Mouse (Mus musculus) forebrain, postnatal 0 days (tissue): Measurements from ENCODE around the gene Snupn. TPM values are rescaled to one million over a fixed set of nuclear protein-coding genes. Genes with fewer than 3 reads are reported as not detected.

ENCODE experiments used
- ATAC-seq: fragments of 200-750 bp; cut with Nextera tagmentation; 2 replicates; pipeline ENCODE4 v1.8.0; 2017; ENCODE audit warnings: mild to moderate bottlenecking, moderate library complexity
- DNase-seq: peaks from one replicate; pipeline ENCODE4 v3.0.0-alpha.2; 2015
- H3K27ac ChIP-seq: fragments of 300-500 bp; sonication (generic); 2 replicates; pipeline ENCODE4 v1.5.1; 2014; ENCODE audit warnings: low read depth, mild to moderate bottlenecking, antibody characterized with exemption, low read length, moderate library complexity, mixed read lengths
- H3K27me3 ChIP-seq: fragments of 300-500 bp; sonication (generic); 2 replicates; pipeline ENCODE4 v1.6.1; 2014; ENCODE audit warnings: mild to moderate bottlenecking, low read length, mixed read lengths; ENCODE audit not compliant: insufficient read depth
- H3K36me3 ChIP-seq: fragments of 300-500 bp; sonication (generic); 2 replicates; pipeline ENCODE4 v1.6.1; 2014; ENCODE audit warnings: mild to moderate bottlenecking, moderate library complexity; ENCODE audit not compliant: insufficient read depth
- H3K4me1 ChIP-seq: fragments of 300-500 bp; sonication (generic); 2 replicates; pipeline ENCODE4 v1.6.1; 2014; ENCODE audit warnings: antibody characterized with exemption; ENCODE audit not compliant: insufficient read depth
- H3K4me2 ChIP-seq: fragments of 300-500 bp; sonication (generic); 2 replicates; pipeline ENCODE4 v1.6.1; 2014; ENCODE audit warnings: low read depth, mild to moderate bottlenecking, moderate library complexity
- H3K4me3 ChIP-seq: fragments of 300-500 bp; sonication (generic); 2 replicates; pipeline ENCODE4 v1.5.1; 2014; ENCODE audit warnings: low read depth, low read length, mixed read lengths
- H3K9ac ChIP-seq: fragments of 300-500 bp; sonication (generic); 2 replicates; pipeline ENCODE4 v1.6.1; 2014; ENCODE audit warnings: mild to moderate bottlenecking
- H3K9me3 ChIP-seq: fragments of 300-500 bp; sonication (generic); 2 replicates; pipeline ENCODE4 v1.6.1; 2016; ENCODE audit warnings: low read length
- CTCF ChIP-seq: sonication (generic); IDR thresholded peaks from 2 replicates; pipeline ENCODE4 v1.5.1; 2016; ENCODE audit warnings: antibody characterized with exemption, control low read depth, low read depth
- WGBS: fragments of 180-500 bp; shearing (Covaris S2); extraction: QIAGEN DNeasy Blood & Tissue Kit; methylation state at CpG from one replicate; pipeline ENCODE4 v1.1.7; 2014; 5-methylcytosine and 5-hydroxymethylcytosine counted together
- polyA plus RNA-seq: library from polyadenylated mRNA; unstranded; fragments of >200 nt; fragmentation: Nextera tagmentation; extraction: Ambion mirVana; gene quantifications from 2 replicates; pipeline ENCODE4 v1.2.1, GENCODE M21; 2015
- total RNA-seq: library from RNA; depleted of rRNA; stranded (reverse); fragments of >200 nt; gene quantifications from 2 replicates; pipeline ENCODE4 v1.2.3, GENCODE M21; 2014

The Snupn gene
- total and polyA plus RNA-seq, 2 experiments from 2014 or later: 21.4 to 23.2 TPM

DNA sequence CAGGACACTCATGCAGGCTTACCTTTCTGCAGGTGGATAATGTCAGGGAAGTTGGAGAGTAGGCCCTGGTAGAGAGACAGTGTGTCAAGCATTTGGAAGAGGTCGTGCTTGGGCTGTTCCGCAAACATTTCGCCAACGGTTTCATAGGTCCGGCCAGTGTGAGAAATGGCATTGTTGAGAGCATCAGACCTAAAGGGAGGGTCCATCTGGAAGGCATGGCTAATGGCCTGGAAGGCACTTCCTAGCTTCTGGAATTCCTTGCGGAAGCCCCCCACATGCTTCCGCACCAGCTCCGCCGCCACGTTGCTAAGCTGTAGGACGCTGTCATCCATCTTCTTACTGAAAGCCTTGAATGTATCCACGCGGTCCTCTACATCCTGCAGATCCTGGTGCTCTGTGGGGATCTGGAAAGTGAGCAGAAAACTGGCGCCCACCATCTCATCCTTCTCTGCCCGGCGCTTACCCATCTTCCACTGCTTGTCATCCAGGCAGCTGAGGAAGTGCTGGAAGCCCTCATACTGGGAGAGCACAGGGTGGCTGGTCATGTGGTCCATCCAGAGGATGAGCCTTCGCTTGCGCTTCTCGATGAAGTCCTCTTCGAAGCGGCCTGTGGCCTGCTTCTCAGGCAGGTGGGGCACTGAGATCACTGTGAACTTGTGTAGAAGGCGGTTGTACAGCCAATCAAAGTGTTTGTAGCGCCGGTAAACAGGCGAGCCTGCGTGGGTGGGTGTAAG is 25.2 kb upstream of the Snupn start:
- TF ChIP-seq CTCF: no peak
- no peaks in the 10 kb centered on the region for H3K9me3 ChIP-seq
- H3K36me3 ChIP-seq: no peaks in the 10 kb centered on the region
- no peak overlapping the region for H3K27ac ChIP-seq
- peak overlapping the region; percentile 22; the same call in 1 of the 2 replicates for H3K4me2 ChIP-seq
- DNase-seq: no peak
- no peaks in the 10 kb centered on the region for H3K4me1 ChIP-seq
- no peaks in the 10 kb centered on the region for H3K27me3 ChIP-seq
- 92% methylated on average over 26 of the region's 26 CpGs for WGBS
- H3K9ac ChIP-seq: no peak overlapping the region
- ATAC-seq: no peak
- no peak overlapping the region for H3K4me3 ChIP-seq

DNA sequence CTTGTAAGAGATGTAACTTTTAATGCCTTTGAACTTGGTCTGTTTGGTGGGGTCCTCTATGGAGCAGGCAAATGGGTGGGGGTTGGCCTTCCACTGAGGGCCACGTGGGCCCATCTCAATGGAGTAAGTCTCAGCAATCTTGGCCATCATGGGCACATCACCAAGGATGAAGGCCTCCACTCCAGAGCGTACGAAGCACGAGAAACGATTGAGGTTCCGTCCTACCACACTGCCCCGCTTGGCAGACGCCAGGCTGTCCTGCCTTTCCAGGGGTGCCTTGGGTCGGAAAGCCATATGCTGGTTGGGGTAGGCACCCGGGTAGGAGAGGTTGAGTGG is 24.7 kb upstream of the Snupn start:
- no peak for TF ChIP-seq CTCF
- Histone ChIP-seq H3K4me1 (no peaks in the 10 kb centered on the region), H3K4me2 (0 out of 2 replicates have a peak overlapping the region, but pooled peaks have one; percentile 93), H3K9me3 (no peaks in the 10 kb centered on the region), H3K27me3 (no peaks in the 10 kb centered on the region), H3K36me3 (no peaks in the 10 kb centered on the region), H3K4me3 (no peak overlapping the region), H3K9ac (no peak overlapping the region), H3K27ac (no peak overlapping the region)
- DNase-seq (no peak), ATAC-seq (no peak)
- 97% methylated on average over 10 of the region's 10 CpGs for WGBS

DNA sequence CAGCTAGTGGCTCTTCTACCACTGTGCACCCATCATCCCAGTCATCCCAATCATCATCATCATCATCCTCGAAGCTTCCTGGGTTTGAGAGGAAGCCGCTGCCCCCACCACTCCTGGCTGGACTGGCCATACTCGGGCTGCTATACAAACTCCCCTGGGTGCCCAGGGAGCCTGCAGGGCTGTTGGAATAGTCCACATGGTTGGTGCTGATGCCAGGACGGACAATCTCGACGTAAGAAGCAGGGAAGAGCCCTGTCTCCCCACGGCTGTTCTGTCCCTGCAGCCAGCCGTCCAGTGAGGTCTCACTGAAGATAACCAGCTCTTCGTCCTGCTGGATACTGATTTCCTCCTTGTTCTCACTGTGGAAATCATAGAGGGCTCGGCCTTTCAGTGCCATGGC is 24.3 kb upstream of the Snupn start:
- H3K4me2 ChIP-seq: 0 out of 2 replicates have a peak overlapping the region, but pooled peaks have one; percentile 93
- TF ChIP-seq CTCF: no peak
- no peaks in the 10 kb centered on the region for H3K4me1 ChIP-seq
- no peak overlapping the region for H3K9ac ChIP-seq
- H3K27ac ChIP-seq: no peak overlapping the region
- no peaks in the 10 kb centered on the region for H3K9me3 ChIP-seq
- WGBS: 86% methylated on average over 10 of the region's 10 CpGs
- no peak for DNase-seq
- H3K36me3 ChIP-seq: no peaks in the 10 kb centered on the region
- no peak for ATAC-seq
- H3K4me3 ChIP-seq: no peak overlapping the region
- H3K27me3 ChIP-seq: no peaks in the 10 kb centered on the region

DNA sequence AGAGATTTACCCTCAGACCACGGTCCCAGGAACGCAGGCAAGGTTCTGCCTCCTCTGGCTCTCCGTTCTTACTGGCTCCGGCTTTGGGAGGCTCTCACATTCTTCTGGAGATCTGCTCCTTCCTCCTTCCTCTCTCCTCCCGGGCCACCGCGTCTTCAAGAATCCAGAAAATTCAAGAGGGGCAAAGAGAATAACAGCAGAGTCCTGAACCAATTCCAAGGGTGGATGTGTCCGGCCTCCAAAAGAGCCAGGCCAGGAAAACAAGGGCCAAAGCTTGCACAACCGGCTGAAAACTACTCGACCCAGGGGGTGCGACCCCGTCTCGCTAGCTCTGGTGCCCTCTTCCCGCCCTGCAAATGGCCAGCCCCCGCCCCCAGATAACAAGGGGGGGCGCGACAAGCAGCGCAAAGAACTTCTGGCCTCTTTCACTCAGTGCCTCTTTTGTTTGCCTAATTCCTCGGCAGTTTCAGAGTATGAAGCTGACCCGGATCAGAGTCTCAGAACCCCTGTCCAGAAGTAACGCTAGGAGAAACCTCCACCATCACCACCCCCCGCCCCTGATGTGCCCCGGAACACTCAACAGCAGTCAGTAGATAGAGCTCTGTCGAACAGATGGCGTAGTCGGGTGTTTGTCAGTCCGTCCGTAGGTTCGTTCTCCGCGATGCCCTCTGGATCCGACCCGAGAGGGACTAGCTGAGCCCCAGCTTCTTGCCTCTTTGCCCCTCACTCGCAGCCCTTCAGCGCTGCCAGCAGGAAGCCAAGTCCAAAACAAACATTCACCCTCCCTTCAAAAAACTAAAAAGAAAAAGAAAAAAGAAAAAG is 23.3 kb upstream of the Snupn start:
- WGBS: 2% methylated on average over 35 of the region's 35 CpGs
- DNase-seq: no peak
- 0 out of 2 replicates have a peak, but pooled peaks have one; percentile 26 for ATAC-seq
- no peak for TF ChIP-seq CTCF
- no peaks in the 10 kb centered on the region for H3K9me3 ChIP-seq
- H3K4me1 ChIP-seq: no peaks in the 10 kb centered on the region
- peak overlapping the region; percentile 48 for H3K4me3 ChIP-seq
- H3K4me2 ChIP-seq: peak overlapping the region; percentile 93
- no peaks in the 10 kb centered on the region for H3K27me3 ChIP-seq
- H3K27ac ChIP-seq: peak overlapping the region; percentile 58
- H3K9ac ChIP-seq: peak overlapping the region; percentile 48
- no peaks in the 10 kb centered on the region for H3K36me3 ChIP-seq

DNA sequence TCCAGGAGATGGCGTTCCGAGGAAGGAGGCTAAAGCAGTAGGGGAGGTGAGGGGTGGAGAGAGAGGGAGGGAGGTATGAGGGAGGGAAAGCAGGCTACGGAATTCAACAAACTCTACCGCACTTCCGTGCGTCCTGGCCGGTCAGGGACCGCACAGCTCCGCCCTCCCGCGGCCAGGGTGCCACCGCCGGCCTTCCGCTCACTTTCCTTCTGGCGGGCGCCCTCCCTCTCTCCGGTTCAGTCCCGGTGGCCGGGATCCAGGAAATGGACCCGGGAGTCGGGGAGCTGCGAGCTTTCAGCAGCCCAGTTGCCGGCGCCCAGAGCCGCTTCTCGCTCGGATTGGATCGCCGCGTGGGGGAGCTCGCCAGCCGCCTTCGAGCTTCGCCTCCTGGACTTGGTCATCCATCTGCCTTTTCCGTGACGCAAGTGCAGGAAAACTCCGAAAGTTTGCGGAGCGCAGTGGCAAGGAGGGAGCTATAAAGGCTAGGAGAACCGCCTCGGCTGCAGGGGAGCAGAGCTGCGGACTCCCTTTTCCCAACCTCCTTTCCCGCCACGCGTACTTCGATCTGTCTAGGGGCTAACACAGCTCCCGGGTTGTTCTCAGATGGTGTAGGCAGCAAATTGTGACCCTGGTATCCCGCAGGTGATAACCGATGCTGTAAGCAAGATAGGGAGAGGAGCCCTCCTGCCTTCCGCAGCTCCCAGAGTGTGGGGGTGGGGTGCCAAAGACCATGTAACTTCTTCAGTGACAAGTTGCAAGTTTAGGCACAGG is 22.5 kb upstream of the Snupn start, which contains the start of gene Snx33:
Gene Snx33, minus strand, starts transcription at position 331 of the 771 bp plus-strand sequence.
- Histone ChIP-seq H3K36me3 (no peaks in the 10 kb centered on the region), H3K4me3 (peak within 1 kb of the TSS; percentile 48), H3K27ac (peak within 1 kb of the TSS; percentile 58), H3K27me3 (no peaks in the 10 kb centered on the region), H3K4me1 (no peaks in the 10 kb centered on the region), H3K9ac (peak within 1 kb of the TSS; percentile 48), H3K9me3 (no peaks in the 10 kb centered on the region), H3K4me2 (peak within 1 kb of the TSS; percentile 93)
- under 1% methylated on average over 49 of the region's 50 CpGs for WGBS
- ATAC-seq (peak; percentile 85), DNase-seq (peak; percentile 83)
- TF ChIP-seq CTCF: peak; percentile 74

DNA sequence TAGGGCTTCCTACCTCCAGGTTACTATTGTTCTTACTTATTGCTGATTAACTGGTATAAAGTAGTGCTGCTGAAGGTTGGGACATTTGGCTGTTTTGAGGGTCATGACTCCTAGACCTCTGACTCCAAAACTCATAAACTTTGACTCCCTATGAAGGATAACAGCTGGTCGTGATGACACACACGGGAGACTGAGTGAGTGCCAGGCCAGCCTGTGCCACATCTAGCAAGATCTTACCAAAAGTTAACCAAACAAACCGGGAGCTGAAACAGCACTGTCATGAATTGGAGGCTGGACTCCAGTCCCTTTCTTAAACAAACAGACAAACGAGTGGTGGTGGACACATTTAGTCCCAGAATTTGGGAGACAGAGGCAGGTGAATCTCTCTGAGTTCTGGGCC is 21.2 kb upstream of the Snupn start:
- Histone ChIP-seq H3K27ac (no peak overlapping the region), H3K4me1 (no peaks in the 10 kb centered on the region), H3K9me3 (no peaks in the 10 kb centered on the region), H3K4me2 (no peak overlapping the region), H3K4me3 (no peak overlapping the region), H3K9ac (no peak overlapping the region), H3K27me3 (no peaks in the 10 kb centered on the region), H3K36me3 (no peaks in the 10 kb centered on the region)
- WGBS: 77% methylated on average over 4 of the region's 4 CpGs
- DNase-seq (no peak), ATAC-seq (no peak)
- TF ChIP-seq CTCF: no peak
